In genomic region chr4:46506801-46507610, GRCm38 (mm10) we compare ENCODE assay signal across 8 mouse cellular contexts. TPM values are rescaled to one million over a fixed set of nuclear protein-coding genes. Genes with fewer than 3 reads are reported as not detected.
A peak's percentile ranks its signal among the peaks of the same experiment; 100 is the strongest.
DNase-seq lines count a peak whose midpoint lies in the region; ATAC-seq and TF ChIP-seq lines count a peak whose summit lies in the region.

No protein-coding gene starts in this region.

- H3K79me2 ChIP-seq in liver, adult 2 months (ENCODE audit: control insufficient read depth, insufficient read depth, low read length), result no peaks in the 10 kb centered on the region
- no peaks in the 10 kb centered on the region for H3K79me2 ChIP-seq in myocyte (ENCODE audit: control insufficient read depth, insufficient read depth)

- H3K36me3 ChIP-seq in heart, embryonic 12.5 days, result peaks cover 26% of the 10 kb centered on the region
- H3K36me3 ChIP-seq in kidney, embryonic 16.5 days (ENCODE audit: insufficient read depth, low read length), result peaks cover 18% of the 10 kb centered on the region
- H3K36me3 ChIP-seq in liver, adult 2 months (ENCODE audit: control insufficient read depth, insufficient read depth, low read length), result peaks cover 8% of the 10 kb centered on the region
- H3K36me3 ChIP-seq in myocyte (ENCODE audit: control insufficient read depth, insufficient read depth), result no peaks in the 10 kb centered on the region

- peak overlapping the region; percentile 97 for H3K4me2 ChIP-seq in heart, embryonic 12.5 days
- H3K4me2 ChIP-seq in kidney, embryonic 16.5 days (replicated peaks; ENCODE audit: low read depth, low read length), result peak overlapping the region; percentile 95
- H3K4me2 ChIP-seq in myocyte (ENCODE audit: low read depth), result peak overlapping the region; percentile 90

- H3ac ChIP-seq in myocyte (ENCODE audit: control insufficient read depth, insufficient read length), result peak overlapping the region; percentile 41

- peak; percentile 78 for DNase-seq in liver, adult 2 months (ENCODE audit: extremely low read depth, low read depth, low spot score)
- peak; percentile 96 to 97 for DNase-seq in spleen, postnatal 4 days (ENCODE audit: low spot score in 2 of 2)

- no peak overlapping the region for H3K27ac ChIP-seq in brown adipose tissue, adult 24 weeks (replicated peaks; ENCODE audit: low read depth, low read length)
- no peak overlapping the region for H3K27ac ChIP-seq in heart, embryonic 12.5 days (ENCODE audit: poor library complexity, severe bottlenecking)
- H3K27ac ChIP-seq in kidney, embryonic 16.5 days (ENCODE audit: low read length), result no peak overlapping the region
- peak overlapping the region; percentile 17; the same call in 1 of the 2 replicates for H3K27ac ChIP-seq in liver, adult 2 months (replicated peaks; ENCODE audit: insufficient read depth, low read depth, low read length)

- H3K9me3 ChIP-seq in heart, embryonic 12.5 days (replicated peaks), result peaks cover 4% of the 10 kb centered on the region
- H3K9me3 ChIP-seq in kidney, embryonic 16.5 days (ENCODE audit: low read length), result no peaks in the 10 kb centered on the region

- peaks cover 7% of the 10 kb centered on the region; the same call in 1 of the 2 replicates for H3K27me3 ChIP-seq in heart, embryonic 12.5 days (replicated peaks)
- H3K27me3 ChIP-seq in kidney, embryonic 16.5 days (ENCODE audit: insufficient read depth, low read length), result peaks cover 7% of the 10 kb centered on the region
- no peaks in the 10 kb centered on the region for H3K27me3 ChIP-seq in liver, adult 2 months (ENCODE audit: control insufficient read depth, insufficient read depth, low read length)
- no peaks in the 10 kb centered on the region for H3K27me3 ChIP-seq in myocyte (ENCODE audit: control insufficient read depth, insufficient read depth, insufficient read length)

- peak overlapping the region; percentile 61 for H3K4me3 ChIP-seq in brown adipose tissue, adult 24 weeks (ENCODE audit: insufficient read depth, low read depth, low read length)
- peak overlapping the region; percentile 69 for H3K4me3 ChIP-seq in heart, embryonic 12.5 days
- peak overlapping the region; percentile 69 for H3K4me3 ChIP-seq in kidney, embryonic 16.5 days (ENCODE audit: low read length)
- H3K4me3 ChIP-seq in liver, adult 2 months (ENCODE audit: insufficient read depth, low read depth, low read length), result peak overlapping the region; percentile 67
- H3K4me3 ChIP-seq in myocyte, result peak overlapping the region; percentile 25

- H3K4me1 ChIP-seq in brown adipose tissue, adult 24 weeks (ENCODE audit: control insufficient read depth, insufficient read depth, insufficient read length, low read length), result no peaks in the 10 kb centered on the region
- H3K4me1 ChIP-seq in heart, embryonic 12.5 days (replicated peaks), result peaks cover 7% of the 10 kb centered on the region; the same call in 1 of the 2 replicates
- H3K4me1 ChIP-seq in kidney, embryonic 16.5 days (ENCODE audit: insufficient read depth, low read length), result peaks cover 6% of the 10 kb centered on the region
- peaks cover 2% of the 10 kb centered on the region; the same call in 1 of the 2 replicates for H3K4me1 ChIP-seq in liver, adult 2 months (ENCODE audit: control insufficient read depth, insufficient read depth, low read length)

- WGBS in heart, embryonic 12.5 days, result under 1% methylated on average over 94 of the region's 94 CpGs
- under 1% methylated on average over 89 of the region's 94 CpGs for WGBS in kidney, embryonic 16.5 days
- 12% methylated on average over 94 of the region's 94 CpGs for WGBS in liver, adult 2 months

- TF ChIP-seq CTCF in liver, adult 2 months (IDR thresholded peaks at IDR 0.05; ENCODE audit: low read depth, low read length), result no peak

- peak overlapping the region; percentile 76 for H3K9ac ChIP-seq in heart, embryonic 12.5 days
- H3K9ac ChIP-seq in kidney, embryonic 16.5 days (replicated peaks; ENCODE audit: low read length), result peak overlapping the region; percentile 64
- peak overlapping the region; percentile 89 for H3K9ac ChIP-seq in liver, adult 2 months (ENCODE audit: low read depth, low read length)

- TF ChIP-seq POLR2A in liver, adult 2 months (IDR thresholded peaks at IDR 0.05; ENCODE audit: extremely low read depth, insufficient read depth, low read length), result peak; percentile 68; the same call in 1 of the 2 replicates
- TF ChIP-seq POLR2A in myocyte (IDR thresholded peaks at IDR 0.05; ENCODE audit: insufficient read length, low read depth), result peak; percentile 96

- ATAC-seq in CD4-positive, CD25-positive, alpha-beta regulatory T cell, adult 4 months, result peak; percentile 77
- peak; percentile 98 for ATAC-seq in erythroid progenitor cell, adult 5-6 weeks (replicated peaks; ENCODE audit: low FRiP score, poor library complexity, severe bottlenecking)
- ATAC-seq in heart, embryonic 12.5 days (ENCODE audit: insufficient number of reproducible peaks, low FRiP score), result peak; percentile 97
- peak; percentile 97 for ATAC-seq in kidney, embryonic 16.5 days (ENCODE audit: low FRiP score, low TSS enrichment)

TF ChIP-seq in myocyte, 11 proteins besides CTCF, POLR2A, EP300 and RAD21:
- peak; percentile 62 for TF ChIP-seq USF1 (IDR thresholded peaks at IDR 0.05; ENCODE audit: low read depth)
- no peak for TF ChIP-seq CEBPB (IDR thresholded peaks at IDR 0.05; ENCODE audit: insufficient read depth, poor library complexity, severe bottlenecking)
- TF ChIP-seq TCF3 (IDR thresholded peaks at IDR 0.05; ENCODE audit: insufficient read length, low read depth), result no peak
- TF ChIP-seq REST (IDR thresholded peaks at IDR 0.05; ENCODE audit: insufficient read depth, insufficient read length), result peak; percentile 24
- TF ChIP-seq MAX (IDR thresholded peaks at IDR 0.05; ENCODE audit: low read depth), result no peak
- TF ChIP-seq POLR2AphosphoS2 (IDR thresholded peaks at IDR 0.05; ENCODE audit: insufficient read length, low read depth), result peak; percentile 96
- TF ChIP-seq MYOG (IDR thresholded peaks at IDR 0.05; ENCODE audit: control insufficient read depth in 1 of 3, insufficient read depth in 1 of 3, insufficient read length in 2 of 3, low read depth in 2 of 3), result peak; percentile 59 to 95 (median 94)
- TF ChIP-seq SRF (IDR thresholded peaks at IDR 0.05; ENCODE audit: control insufficient read depth, insufficient read length, low read depth), result no peak
- TF ChIP-seq MYOD1 (IDR thresholded peaks at IDR 0.05; ENCODE audit: control insufficient read depth in 1 of 3, insufficient read length in 2 of 3, low read depth in 2 of 3), result peak in 2 of 3 experiments; percentile 88 to 94
- no peak for TF ChIP-seq TCF12 (IDR thresholded peaks at IDR 0.05; ENCODE audit: insufficient read depth, poor library complexity, severe bottlenecking)
- no peak for TF ChIP-seq E2F4 (IDR thresholded peaks at IDR 0.05; ENCODE audit: insufficient read depth)

RNA-seq across cellular contexts. Expression of gene Nans, which starts 18.0 kb away (rescaled TPM):
- polyA plus RNA-seq in CD4-positive, CD25-positive, alpha-beta regulatory T cell, adult 4 months (2017; shearing (Covaris generic)), result 10 to 100 TPM; 67.1 to 69.6 TPM
- 5.3 and 11.4 TPM in 2 replicates for polyA plus RNA-seq in brown adipose tissue, adult 24 weeks (2012; ENCODE audit: insufficient read depth, insufficient read length, missing spikeins)
- total RNA-seq in erythroid progenitor cell, adult 5-6 weeks (2015; ENCODE audit: low replicate concordance), result 25.6 and 32.4 TPM in 2 replicates
- 22.1 and 29.0 TPM in 2 replicates for total RNA-seq in erythroid progenitor cell, adult 5-6 weeks (2017; ENCODE audit: low replicate concordance)
- polyA plus RNA-seq in heart, embryonic 12.5 days (2016; fragmentation: Nextera tagmentation; extraction: Ambion mirVana), result 62.2 and 68.3 TPM in 2 replicates
- polyA plus RNA-seq in kidney, embryonic 16.5 days (2015; fragmentation: Nextera tagmentation; extraction: Ambion mirVana), result 75.7 and 78.5 TPM in 2 replicates
- 10.7 and 14.3 TPM in 2 replicates for total RNA-seq in liver, adult 2 months (2014; rRNA removed)
- polyA plus RNA-seq in liver, adult 2 months (2012; rRNA removed), result 11.5 and 13.0 TPM in 2 replicates
- polyA plus RNA-seq in myocyte (2012; fragmentation: generic; extraction: Trizol), result 62.3 TPM

RNA-seq across cellular contexts. Expression of gene Trim14, which starts 28.9 kb away (rescaled TPM):
- 10 to 100 TPM; 33.2 to 35.8 TPM for polyA plus RNA-seq in CD4-positive, CD25-positive, alpha-beta regulatory T cell, adult 4 months (2017; shearing (Covaris generic))
- 3.3 and 3.5 TPM in 2 replicates for polyA plus RNA-seq in brown adipose tissue, adult 24 weeks (2012; ENCODE audit: insufficient read depth, insufficient read length, missing spikeins)
- total RNA-seq in erythroid progenitor cell, adult 5-6 weeks (2015; ENCODE audit: low replicate concordance), result 2.5 and 2.9 TPM in 2 replicates
- total RNA-seq in erythroid progenitor cell, adult 5-6 weeks (2017; ENCODE audit: low replicate concordance), result 9.2 TPM in 1 of 2 replicates, not detected in the other
- polyA plus RNA-seq in heart, embryonic 12.5 days (2016; fragmentation: Nextera tagmentation; extraction: Ambion mirVana), result 0.78 and 1.5 TPM in 2 replicates
- polyA plus RNA-seq in kidney, embryonic 16.5 days (2015; fragmentation: Nextera tagmentation; extraction: Ambion mirVana), result 2.1 and 2.9 TPM in 2 replicates
- total RNA-seq in liver, adult 2 months (2014; rRNA removed), result 21.3 and 26.5 TPM in 2 replicates
- polyA plus RNA-seq in liver, adult 2 months (2012; rRNA removed), result 24.9 and 28.6 TPM in 2 replicates
- polyA plus RNA-seq in myocyte (2012; fragmentation: generic; extraction: Trizol), result 0.14 TPM

RNA-seq across cellular contexts. Expression of gene Anp32b, which starts 56.3 kb away (rescaled TPM):
- polyA plus RNA-seq in CD4-positive, CD25-positive, alpha-beta regulatory T cell, adult 4 months (2017; shearing (Covaris generic)), result 10 to 100 TPM; 36.6 to 47.9 TPM
- 89.7 and 90.5 TPM in 2 replicates for polyA plus RNA-seq in brown adipose tissue, adult 24 weeks (2012; ENCODE audit: insufficient read depth, insufficient read length, missing spikeins)
- total RNA-seq in erythroid progenitor cell, adult 5-6 weeks (2015; ENCODE audit: low replicate concordance), result 1,527 and 1,581 TPM in 2 replicates
- total RNA-seq in erythroid progenitor cell, adult 5-6 weeks (2017; ENCODE audit: low replicate concordance), result 312 and 462 TPM in 2 replicates
- polyA plus RNA-seq in heart, embryonic 12.5 days (2016; fragmentation: Nextera tagmentation; extraction: Ambion mirVana), result 209 and 214 TPM in 2 replicates
- polyA plus RNA-seq in kidney, embryonic 16.5 days (2015; fragmentation: Nextera tagmentation; extraction: Ambion mirVana), result 284 and 308 TPM in 2 replicates
- 3.5 and 4.8 TPM in 2 replicates for total RNA-seq in liver, adult 2 months (2014; rRNA removed)
- polyA plus RNA-seq in liver, adult 2 months (2012; rRNA removed), result 6.1 and 7.1 TPM in 2 replicates
- 228 TPM for polyA plus RNA-seq in myocyte (2012; fragmentation: generic; extraction: Trizol)
